8 mouse cellular contexts compared by ENCODE assay signal in the genomic region with DNA sequence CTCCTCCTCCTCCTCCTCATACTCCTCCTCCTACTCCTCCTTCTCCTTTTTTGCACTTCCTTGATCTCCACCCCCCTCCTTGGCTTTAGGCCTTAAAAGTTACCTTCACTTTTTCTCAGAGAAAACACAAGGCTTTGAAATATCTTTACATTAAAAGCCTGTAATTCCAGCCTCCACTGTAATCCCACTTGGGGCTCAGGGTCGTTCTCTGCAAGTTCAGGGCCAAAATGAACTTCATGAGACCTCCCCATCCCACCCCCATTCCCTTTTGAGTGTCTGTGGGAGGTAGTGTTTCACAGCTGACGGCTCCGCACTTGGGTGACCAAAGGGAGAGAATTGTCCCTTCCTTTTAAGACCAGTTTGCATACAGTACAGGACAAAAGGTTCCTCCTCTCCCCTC. TPM values are rescaled to one million over a fixed set of nuclear protein-coding genes. Genes with fewer than 3 reads are reported as not detected.
DNase-seq lines count a peak whose midpoint lies in the region; ATAC-seq lines count a peak whose summit lies in the region.

No protein-coding gene starts in this region.

- ATAC-seq in midbrain, embryonic 11.5 days (ENCODE audit: low FRiP score), result no peak
- no peak for ATAC-seq in midbrain, embryonic 13.5 days
- ATAC-seq in limb, embryonic 11.5 days (ENCODE audit: insufficient number of reproducible peaks, low FRiP score, low TSS enrichment, low read depth), result peak; percentile 32; the same call in 1 of the 2 replicates
- no peak for ATAC-seq in stomach, embryonic 15.5 days (ENCODE audit: insufficient read depth, low FRiP score, low read depth)

- H3K36me3 ChIP-seq in midbrain, embryonic 11.5 days (ENCODE audit: control insufficient read depth, insufficient read depth, low read length), result no peaks in the 10 kb centered on the region
- no peaks in the 10 kb centered on the region for H3K36me3 ChIP-seq in midbrain, embryonic 13.5 days
- no peaks in the 10 kb centered on the region for H3K36me3 ChIP-seq in limb, embryonic 11.5 days (ENCODE audit: control insufficient read depth, insufficient read depth, low read length)
- 0 out of 2 replicates have a peak, but pooled peaks cover 2% of the 10 kb centered on the region for H3K36me3 ChIP-seq in stomach, embryonic 15.5 days

- H3K9ac ChIP-seq in midbrain, embryonic 11.5 days (ENCODE audit: low read length), result no peak overlapping the region
- H3K9ac ChIP-seq in midbrain, embryonic 13.5 days (replicated peaks), result no peak overlapping the region
- no peak overlapping the region for H3K9ac ChIP-seq in limb, embryonic 11.5 days (ENCODE audit: low read length)
- no peak overlapping the region for H3K9ac ChIP-seq in stomach, embryonic 15.5 days

- H3K27ac ChIP-seq in midbrain, embryonic 11.5 days (ENCODE audit: low read depth, low read length), result no peak overlapping the region
- H3K27ac ChIP-seq in midbrain, embryonic 13.5 days, result no peak overlapping the region
- no peak overlapping the region for H3K27ac ChIP-seq in limb, embryonic 11.5 days (replicated peaks; ENCODE audit: low read depth, low read length)
- H3K27ac ChIP-seq in stomach, embryonic 15.5 days, result peak overlapping the region; percentile 78; the same call in 1 of the 2 replicates

- peak; percentile 90 for DNase-seq in heart, adult 11 months
- DNase-seq in heart, postnatal 25 days (ENCODE audit: low spot score), result no peak
- DNase-seq in midbrain, embryonic 11.5 days (ENCODE audit: low spot score, missing footprints), result peak; percentile 89
- DNase-seq in limb, embryonic 11.5 days (ENCODE audit: low spot score), result no peak
- DNase-seq in cerebellum, adult 8-10 months, result no peak
- DNase-seq in right cerebral cortex, postnatal 14 days, result no peak

- intact Hi-C loops in heart, postnatal 25 days (cut with DNase I), result loop anchor here (2.0 to 10.0 kb wide), 3 partner anchors 70 to 278 kb away; a partner anchor contains a TSS

- no peaks in the 10 kb centered on the region for H3K27me3 ChIP-seq in midbrain, embryonic 11.5 days (ENCODE audit: control insufficient read depth, insufficient read depth, low read length)
- H3K27me3 ChIP-seq in midbrain, embryonic 13.5 days, result no peaks in the 10 kb centered on the region
- H3K27me3 ChIP-seq in limb, embryonic 11.5 days (ENCODE audit: control insufficient read depth, insufficient read depth, low read length), result no peaks in the 10 kb centered on the region
- no peaks in the 10 kb centered on the region for H3K27me3 ChIP-seq in stomach, embryonic 15.5 days (replicated peaks)

- peak overlapping the region; percentile 81 for H3K4me3 ChIP-seq in midbrain, embryonic 11.5 days (ENCODE audit: low read depth, low read length)
- H3K4me3 ChIP-seq in midbrain, embryonic 13.5 days (replicated peaks), result no peak overlapping the region
- H3K4me3 ChIP-seq in limb, embryonic 11.5 days (ENCODE audit: low read depth, low read length), result no peak overlapping the region
- H3K4me3 ChIP-seq in stomach, embryonic 15.5 days (replicated peaks), result no peak overlapping the region; the same call in 1 of the 2 replicates

- no peak overlapping the region for H3K4me2 ChIP-seq in midbrain, embryonic 11.5 days
- H3K4me2 ChIP-seq in midbrain, embryonic 13.5 days (replicated peaks), result no peak overlapping the region
- H3K4me2 ChIP-seq in limb, embryonic 11.5 days (ENCODE audit: low read depth, severe bottlenecking), result no peak overlapping the region
- H3K4me2 ChIP-seq in stomach, embryonic 15.5 days, result no peak overlapping the region

- no peaks in the 10 kb centered on the region for H3K9me3 ChIP-seq in midbrain, embryonic 11.5 days (ENCODE audit: control insufficient read depth, low read length)
- H3K9me3 ChIP-seq in midbrain, embryonic 13.5 days, result no peaks in the 10 kb centered on the region
- no peaks in the 10 kb centered on the region for H3K9me3 ChIP-seq in limb, embryonic 11.5 days (ENCODE audit: control insufficient read depth, low read length)
- no peaks in the 10 kb centered on the region for H3K9me3 ChIP-seq in stomach, embryonic 15.5 days

- WGBS in midbrain, embryonic 11.5 days, result 39% methylated on average over 3 of the region's 3 CpGs
- 33% methylated on average over 3 of the region's 3 CpGs for WGBS in midbrain, embryonic 13.5 days
- WGBS in limb, embryonic 11.5 days, result 33% methylated on average over 3 of the region's 3 CpGs
- 21% methylated on average over 3 of the region's 3 CpGs for WGBS in stomach, embryonic 15.5 days

- peaks cover 6% of the 10 kb centered on the region; the same call in 1 of the 2 replicates for H3K4me1 ChIP-seq in midbrain, embryonic 11.5 days (ENCODE audit: control insufficient read depth, insufficient read depth, low read length)
- peaks cover 17% of the 10 kb centered on the region for H3K4me1 ChIP-seq in midbrain, embryonic 13.5 days (replicated peaks)
- peaks cover 3% of the 10 kb centered on the region; the same call in 1 of the 2 replicates for H3K4me1 ChIP-seq in limb, embryonic 11.5 days (ENCODE audit: control insufficient read depth, insufficient read depth, low read length)
- H3K4me1 ChIP-seq in stomach, embryonic 15.5 days, result peaks cover 6% of the 10 kb centered on the region

RNA-seq across cellular contexts. Expression of a gene that starts 0.2 kb away (rescaled TPM):
- total RNA-seq in heart, postnatal 25 days (2021), result 10 to 100 TPM; 18.2 to 18.5 TPM
- polyA plus RNA-seq in midbrain, embryonic 11.5 days (2014; fragmentation: Nextera tagmentation; extraction: Ambion mirVana), result 57.8 and 59.6 TPM in 2 replicates
- polyA plus RNA-seq in midbrain, embryonic 13.5 days (2015; fragmentation: Nextera tagmentation; extraction: Ambion mirVana), result 58.4 and 61.1 TPM in 2 replicates
- 70.9 and 75.3 TPM in 2 replicates for polyA plus RNA-seq in limb, embryonic 11.5 days (2014; fragmentation: Nextera tagmentation; extraction: Ambion mirVana)
- 56.1 and 57.3 TPM in 2 replicates for polyA plus RNA-seq in stomach, embryonic 15.5 days (2015; fragmentation: Nextera tagmentation; extraction: Ambion mirVana)

RNA-seq across cellular contexts. Expression of a gene that starts 47.5 kb away (rescaled TPM):
- total RNA-seq in heart, postnatal 25 days (2021), result 100 to 1,000 TPM; 227 to 229 TPM
- 135 and 140 TPM in 2 replicates for polyA plus RNA-seq in midbrain, embryonic 11.5 days (2014; fragmentation: Nextera tagmentation; extraction: Ambion mirVana)
- 167 and 177 TPM in 2 replicates for polyA plus RNA-seq in midbrain, embryonic 13.5 days (2015; fragmentation: Nextera tagmentation; extraction: Ambion mirVana)
- 118 and 123 TPM in 2 replicates for polyA plus RNA-seq in limb, embryonic 11.5 days (2014; fragmentation: Nextera tagmentation; extraction: Ambion mirVana)
- 156 and 220 TPM in 2 replicates for polyA plus RNA-seq in stomach, embryonic 15.5 days (2015; fragmentation: Nextera tagmentation; extraction: Ambion mirVana)

RNA-seq across cellular contexts. Expression of a gene that starts 55.6 kb away (rescaled TPM):
- 10 to 100 TPM; 54.1 to 67.6 TPM for total RNA-seq in heart, postnatal 25 days (2021)
- polyA plus RNA-seq in midbrain, embryonic 11.5 days (2014; fragmentation: Nextera tagmentation; extraction: Ambion mirVana), result 0.14 and 0.18 TPM in 2 replicates
- polyA plus RNA-seq in midbrain, embryonic 13.5 days (2015; fragmentation: Nextera tagmentation; extraction: Ambion mirVana), result 1.3 and 1.6 TPM in 2 replicates
- polyA plus RNA-seq in limb, embryonic 11.5 days (2014; fragmentation: Nextera tagmentation; extraction: Ambion mirVana), result 0.07 and 0.27 TPM in 2 replicates
- 4.8 and 5.3 TPM in 2 replicates for polyA plus RNA-seq in stomach, embryonic 15.5 days (2015; fragmentation: Nextera tagmentation; extraction: Ambion mirVana)

Comparison
In these comparisons a context has a peak if more than half of its experiments do, and no peak if none do; other contexts are left out.
1. DNase-seq: peak in heart, adult 11 months (single experiment) and midbrain, embryonic 11.5 days (single experiment); none in heart, postnatal 25 days (single experiment), limb, embryonic 11.5 days (single experiment), cerebellum, adult 8-10 months (single experiment) and right cerebral cortex, postnatal 14 days (single experiment).